Mouse (Mus musculus) cerebellum, postnatal 10 days (tissue): ENCODE data around the gene Sept10.
A peak's percentile ranks its signal among the peaks of the same experiment; 100 is the strongest.

ENCODE experiments used
- DNase-seq, 2 experiments: peaks; one replicate each; pipeline ENCODE4 v3.0.0; 2021; ENCODE audit warnings: mixed read lengths in 2 of 2

Gene Sept10

GRCm38 (mm10) chr10:59223301-59223700 is 1.7 kb upstream of the Sept10 start:
- DNase-seq: no peak

GRCm38 (mm10) chr10:59222271-59223101 is 839 bp upstream of the Sept10 start:
- peak; percentile 75 to 80 for DNase-seq

- DNase-seq: no peak
Measured at GRCm38 (mm10) chr10:59220824-59221472, 699 bp downstream of the Sept10 start.

- no peak for DNase-seq
Measured at GRCm38 (mm10) chr10:59200011-59200410, 21.6 kb downstream of the Sept10 start.

- DNase-seq: no peak
Measured at GRCm38 (mm10) chr10:59196763-59197162, 24.9 kb downstream of the Sept10 start.

GRCm38 (mm10) chr10:59194891-59195290 is 26.8 kb downstream of the Sept10 start:
- peak; percentile 75 to 80 for DNase-seq

- DNase-seq: no peak
Measured at GRCm38 (mm10) chr10:59182306-59182705, 39.3 kb downstream of the Sept10 start.

GRCm38 (mm10) chr10:59179620-59180019 is 42.0 kb downstream of the Sept10 start:
- DNase-seq: no peak

- DNase-seq: no peak
Measured at GRCm38 (mm10) chr10:59172539-59172938, 49.1 kb downstream of the Sept10 start.

GRCm38 (mm10) chr10:59171042-59171441 is 50.6 kb downstream of the Sept10 start:
- no peak for DNase-seq

- peak; percentile 71 to 78 for DNase-seq
Measured at GRCm38 (mm10) chr10:59166104-59166944, 55.3 kb downstream of the Sept10 start.

- no peak for DNase-seq
Measured at GRCm38 (mm10) chr10:59162185-59162897, 59.3 kb downstream of the Sept10 start.

- DNase-seq: no peak
Measured at GRCm38 (mm10) chr10:59158627-59159026, 63.0 kb downstream of the Sept10 start.

- no peak for DNase-seq
Measured at GRCm38 (mm10) chr10:59152544-59153081, 69.0 kb downstream of the Sept10 start.

GRCm38 (mm10) chr10:59150938-59151657 is 70.5 kb downstream of the Sept10 start:
- no peak for DNase-seq

GRCm38 (mm10) chr10:59149956-59150383 is 71.7 kb downstream of the Sept10 start:
- peak; percentile 72 to 83 for DNase-seq

- DNase-seq: no peak
Measured at GRCm38 (mm10) chr10:59133478-59134009, 88.1 kb downstream of the Sept10 start.

GRCm38 (mm10) chr10:59131926-59132628 is 89.6 kb downstream of the Sept10 start:
- no peak for DNase-seq

GRCm38 (mm10) chr10:59127637-59128036 is 94.0 kb downstream of the Sept10 start:
- no peak for DNase-seq

- DNase-seq: no peak
Measured at GRCm38 (mm10) chr10:59125497-59125896, 96.2 kb downstream of the Sept10 start.

GRCm38 (mm10) chr10:59119811-59120210 is 101.8 kb downstream of the Sept10 start:
- DNase-seq: no peak
